Mouse (Mus musculus) limb, embryonic 15.5 days (tissue): Measurements from ENCODE around the gene Bco2. TPM values are rescaled to one million over a fixed set of nuclear protein-coding genes. Genes with fewer than 3 reads are reported as not detected.

Experiments used
- ATAC-seq: fragments of 200-750 bp; cut with Nextera tagmentation; 2 replicates; pipeline ENCODE4 v1.8.0; 2017; ENCODE audit warnings: low read depth, moderate TSS enrichment; ENCODE audit not compliant: insufficient number of reproducible peaks, low FRiP score, low TSS enrichment
- H3K27ac ChIP-seq: fragments of 300-500 bp; sonication (generic); 2 replicates; pipeline ENCODE4 v1.5.1; 2015; ENCODE audit warnings: moderate library complexity, mild to moderate bottlenecking, inconsistent platforms
- H3K27me3 ChIP-seq: fragments of 300-500 bp; sonication (generic); 2 replicates; pipeline ENCODE4 v1.6.1; 2015; ENCODE audit warnings: inconsistent platforms
- H3K36me3 ChIP-seq: fragments of 300-500 bp; sonication (generic); 2 replicates; pipeline ENCODE4 v1.6.1; 2015; ENCODE audit warnings: inconsistent platforms
- H3K4me1 ChIP-seq: fragments of 300-500 bp; sonication (generic); 2 replicates; pipeline ENCODE4 v1.6.1; 2015; ENCODE audit warnings: inconsistent platforms
- H3K4me2 ChIP-seq: fragments of 300-500 bp; sonication (generic); 2 replicates; pipeline ENCODE4 v1.6.1; 2015; ENCODE audit warnings: mild to moderate bottlenecking, inconsistent platforms
- H3K4me3 ChIP-seq: fragments of 300-500 bp; sonication (generic); 2 replicates; pipeline ENCODE4 v1.5.1; 2015; ENCODE audit warnings: mild to moderate bottlenecking, inconsistent platforms
- H3K9ac ChIP-seq: fragments of 300-500 bp; sonication (generic); 2 replicates; pipeline ENCODE4 v1.6.1; 2015; ENCODE audit warnings: inconsistent platforms
- H3K9me3 ChIP-seq: fragments of 300-500 bp; sonication (generic); 2 replicates; pipeline ENCODE4 v1.6.1; 2016; ENCODE audit warnings: inconsistent platforms
- WGBS: fragments of 180-500 bp; shearing (Covaris S2); methylation state at CpG from one replicate; pipeline ENCODE4 v1.1.7; 2015; 5-methylcytosine and 5-hydroxymethylcytosine counted together
- polyA plus RNA-seq: library from polyadenylated mRNA; unstranded; fragments of >200 nt; fragmentation: Nextera tagmentation; extraction: Ambion mirVana; gene quantifications from 2 replicates; pipeline ENCODE4 v1.2.1, GENCODE M21; 2015

Gene Bco2
- polyA plus RNA-seq, 1 experiment from 2014 or later, result 0.49 TPM

- Histone ChIP-seq H3K9me3 (no peaks in the 10 kb centered on the region), H3K27ac (no peak overlapping the region), H3K4me3 (peak overlapping the region; percentile 31), H3K4me2 (peak overlapping the region; percentile 36; the same call in 1 of the 2 replicates), H3K4me1 (peaks cover 3% of the 10 kb centered on the region; the same call in 1 of the 2 replicates), H3K27me3 (no peaks in the 10 kb centered on the region), H3K9ac (no peak overlapping the region), H3K36me3 (no peaks in the 10 kb centered on the region)
- 65% methylated on average over 15 of the region's 15 CpGs for WGBS
- no peak for ATAC-seq
Observed at GRCm38 (mm10) chr9:50500467-50500973, 54.5 kb downstream of the Bco2 start.

DNA sequence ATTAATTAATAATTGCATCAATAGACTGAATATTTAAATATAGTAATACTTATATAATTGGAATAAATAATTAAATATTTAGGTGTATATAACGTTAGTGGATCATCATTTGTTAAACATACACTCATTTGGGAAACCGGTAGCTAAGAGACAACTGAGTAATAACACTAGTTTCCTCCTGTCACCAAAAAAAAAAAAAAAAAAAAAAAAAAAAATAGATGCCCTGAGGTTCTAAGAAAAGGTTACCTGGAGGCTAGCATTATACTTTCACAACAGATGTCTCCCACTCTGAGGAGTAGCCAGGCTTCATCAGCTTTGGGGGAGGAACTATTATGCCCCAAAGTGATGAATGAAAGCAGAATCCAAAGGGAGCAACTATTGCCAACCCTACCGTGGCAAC lies 55.2 kb downstream of the Bco2 start:
- H3K9ac ChIP-seq, result no peak overlapping the region
- H3K4me2 ChIP-seq, result no peak overlapping the region
- no peaks in the 10 kb centered on the region for H3K9me3 ChIP-seq
- no peak overlapping the region for H3K27ac ChIP-seq
- H3K4me1 ChIP-seq, result peaks cover 3% of the 10 kb centered on the region; the same call in 1 of the 2 replicates
- H3K4me3 ChIP-seq, result no peak overlapping the region
- no peaks in the 10 kb centered on the region for H3K27me3 ChIP-seq
- whole genome bisulfite sequencing, result 83% methylated on average over 3 of the region's 3 CpGs
- ATAC-seq, result no peak
- no peaks in the 10 kb centered on the region for H3K36me3 ChIP-seq

DNA sequence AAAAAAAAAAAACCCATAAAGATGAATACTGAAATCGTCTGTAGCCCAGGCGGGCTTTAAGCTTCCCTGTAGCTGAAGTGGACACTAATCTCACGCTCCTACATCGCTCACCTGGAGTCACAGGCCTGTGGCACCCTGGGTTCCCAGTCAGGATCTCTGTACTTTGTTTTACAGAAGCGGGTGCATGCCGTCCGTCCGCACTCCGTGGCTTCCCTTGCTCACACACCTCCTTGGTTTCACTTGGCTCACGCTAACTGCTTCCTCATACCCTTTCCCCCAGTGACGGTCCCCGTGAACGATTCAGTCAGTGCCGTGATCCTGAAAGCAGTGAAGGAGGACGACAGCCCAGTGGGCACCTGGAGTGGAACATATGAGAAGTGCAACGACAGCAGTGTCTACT lies 56.2 kb downstream of the Bco2 start:
- no peaks in the 10 kb centered on the region for H3K36me3 ChIP-seq
- no peak overlapping the region for H3K27ac ChIP-seq
- no peak overlapping the region for H3K9ac ChIP-seq
- WGBS, result 76% methylated on average over 16 of the region's 16 CpGs
- H3K4me1 ChIP-seq, result peaks cover 3% of the 10 kb centered on the region; the same call in 1 of the 2 replicates
- H3K4me2 ChIP-seq, result no peak overlapping the region
- no peaks in the 10 kb centered on the region for H3K27me3 ChIP-seq
- ATAC-seq, result no peak
- H3K9me3 ChIP-seq, result no peaks in the 10 kb centered on the region
- H3K4me3 ChIP-seq, result no peak overlapping the region

DNA sequence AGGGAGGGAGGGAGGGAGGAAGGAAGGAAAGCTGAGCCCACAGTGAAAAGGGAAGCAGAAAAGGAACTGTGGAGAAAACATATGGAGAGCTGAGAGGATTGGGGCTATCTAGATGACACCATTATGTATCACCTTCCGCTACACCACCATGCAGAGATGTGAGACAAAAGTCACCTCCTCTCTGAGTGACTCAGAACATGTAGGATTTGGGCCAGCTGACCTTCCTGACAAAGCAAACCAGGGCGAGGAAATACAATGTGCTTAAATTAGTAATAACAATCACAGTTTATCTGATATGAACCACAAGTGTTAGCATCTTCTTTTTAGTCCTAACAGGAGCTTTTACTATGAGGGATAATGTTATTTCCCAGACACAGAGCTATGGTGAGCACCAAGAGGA lies 57.4 kb downstream of the Bco2 start:
- WGBS, result 83% methylated on average over 2 of the region's 2 CpGs
- ATAC-seq, result no peak
- H3K27ac ChIP-seq, result no peak overlapping the region

GRCm38 (mm10) chr9:50497076-50497475 lies 57.9 kb downstream of the Bco2 start:
- no peak for ATAC-seq
- WGBS, result 41% methylated on average over 6 of the region's 6 CpGs
- Histone ChIP-seq H3K4me2 (no peak overlapping the region), H3K9me3 (no peaks in the 10 kb centered on the region), H3K27ac (no peak overlapping the region), H3K27me3 (no peaks in the 10 kb centered on the region), H3K9ac (no peak overlapping the region), H3K4me3 (no peak overlapping the region), H3K4me1 (peaks cover 3% of the 10 kb centered on the region; the same call in 1 of the 2 replicates), H3K36me3 (no peaks in the 10 kb centered on the region)

More for the DNA sequence above, 57.4 kb downstream of the Bco2 start:
- Histone ChIP-seq H3K9ac (no peak overlapping the region), H3K36me3 (no peaks in the 10 kb centered on the region), H3K4me3 (no peak overlapping the region), H3K4me1 (peaks cover 3% of the 10 kb centered on the region; the same call in 1 of the 2 replicates), H3K9me3 (no peaks in the 10 kb centered on the region), H3K4me2 (no peak overlapping the region), H3K27me3 (no peaks in the 10 kb centered on the region)

GRCm38 (mm10) chr9:50496546-50496945 lies 58.4 kb downstream of the Bco2 start:
- Histone ChIP-seq H3K27me3 (no peaks in the 10 kb centered on the region), H3K4me2 (no peak overlapping the region), H3K4me1 (peaks cover 3% of the 10 kb centered on the region; the same call in 1 of the 2 replicates), H3K9ac (no peak overlapping the region), H3K4me3 (no peak overlapping the region), H3K36me3 (no peaks in the 10 kb centered on the region), H3K9me3 (no peaks in the 10 kb centered on the region), H3K27ac (no peak overlapping the region)
- WGBS, result 20% methylated on average over 6 of the region's 6 CpGs
- no peak for ATAC-seq

DNA sequence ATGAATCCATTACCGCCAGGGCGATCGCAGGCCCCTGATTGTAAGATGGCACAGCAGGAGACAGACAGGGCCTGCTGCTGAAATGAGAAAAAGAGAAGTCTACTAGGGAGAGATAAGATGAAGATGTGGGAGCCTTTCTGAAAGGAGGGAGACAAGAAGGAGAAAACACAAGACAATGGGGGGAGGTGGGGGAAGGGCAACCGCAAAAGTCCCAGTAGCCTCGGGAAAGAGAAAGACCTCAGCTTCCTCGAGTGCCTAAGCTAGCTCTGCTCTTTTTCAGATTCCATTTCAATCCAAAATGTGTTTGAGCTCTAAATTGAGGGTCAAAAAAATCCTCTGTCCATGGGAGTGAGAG lies 58.9 kb downstream of the Bco2 start:
- Histone ChIP-seq H3K4me2 (no peak overlapping the region), H3K9me3 (no peaks in the 10 kb centered on the region), H3K4me1 (peaks cover 3% of the 10 kb centered on the region; the same call in 1 of the 2 replicates), H3K27me3 (no peaks in the 10 kb centered on the region), H3K9ac (no peak overlapping the region), H3K36me3 (no peaks in the 10 kb centered on the region), H3K4me3 (no peak overlapping the region), H3K27ac (no peak overlapping the region)
- WGBS, result 61% methylated on average over 6 of the region's 6 CpGs
- no peak for ATAC-seq

GRCm38 (mm10) chr9:50495405-50496150 lies 59.4 kb downstream of the Bco2 start:
- H3K4me2 ChIP-seq, result no peak overlapping the region
- H3K4me1 ChIP-seq, result peaks cover 3% of the 10 kb centered on the region; the same call in 1 of the 2 replicates
- no peak for ATAC-seq
- H3K36me3 ChIP-seq, result no peaks in the 10 kb centered on the region
- H3K27ac ChIP-seq, result no peak overlapping the region
- WGBS, result 81% methylated on average over 10 of the region's 10 CpGs
- no peaks in the 10 kb centered on the region for H3K9me3 ChIP-seq
- H3K9ac ChIP-seq, result no peak overlapping the region
- no peak overlapping the region for H3K4me3 ChIP-seq
- H3K27me3 ChIP-seq, result no peaks in the 10 kb centered on the region

DNA sequence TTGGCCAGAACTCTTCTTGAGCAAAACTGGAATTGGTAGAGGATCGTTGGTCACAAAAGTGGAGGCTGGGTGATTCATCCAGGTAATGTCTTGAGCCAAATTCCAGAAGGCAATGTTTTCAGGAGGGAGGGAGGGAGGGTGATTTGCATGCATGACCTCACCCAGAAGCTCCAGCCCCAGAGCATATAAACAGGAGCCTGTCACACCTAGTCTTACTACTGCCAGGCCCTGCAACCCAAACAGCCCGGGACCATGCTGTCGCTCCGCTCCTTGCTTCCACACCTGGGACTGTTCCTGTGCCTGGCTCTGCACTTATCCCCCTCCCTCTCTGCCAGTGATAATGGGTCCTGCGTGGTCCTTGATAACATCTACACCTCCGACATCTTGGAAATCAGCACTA lies 60.7 kb downstream of the Bco2 start, which contains the start of gene Plet1:
Gene Plet1 (plus strand): TSS at position 215 of the 400 bp plus-strand sequence.
- H3K4me2 ChIP-seq, result no peak within 1 kb of the TSS
- 75% methylated on average over 6 of the region's 6 CpGs for WGBS
- peaks cover 3% of the 10 kb centered on the region; the same call in 1 of the 2 replicates for H3K4me1 ChIP-seq
- no peak within 1 kb of the TSS for H3K9ac ChIP-seq
- no peaks in the 10 kb centered on the region for H3K36me3 ChIP-seq
- H3K27ac ChIP-seq, result no peak within 1 kb of the TSS
- no peak for ATAC-seq
- no peak within 1 kb of the TSS for H3K4me3 ChIP-seq
- no peaks in the 10 kb centered on the region for H3K27me3 ChIP-seq
- H3K9me3 ChIP-seq, result no peaks in the 10 kb centered on the region

- Histone ChIP-seq H3K4me1 (peaks cover 3% of the 10 kb centered on the region; the same call in 1 of the 2 replicates), H3K36me3 (no peaks in the 10 kb centered on the region), H3K27ac (no peak overlapping the region), H3K27me3 (no peaks in the 10 kb centered on the region), H3K9ac (no peak overlapping the region), H3K9me3 (no peaks in the 10 kb centered on the region), H3K4me3 (no peak overlapping the region), H3K4me2 (no peak overlapping the region)
- 72% methylated on average over 2 of the region's 2 CpGs for WGBS
- ATAC-seq, result no peak
Observed at GRCm38 (mm10) chr9:50493777-50494176, 61.2 kb downstream of the Bco2 start.

DNA sequence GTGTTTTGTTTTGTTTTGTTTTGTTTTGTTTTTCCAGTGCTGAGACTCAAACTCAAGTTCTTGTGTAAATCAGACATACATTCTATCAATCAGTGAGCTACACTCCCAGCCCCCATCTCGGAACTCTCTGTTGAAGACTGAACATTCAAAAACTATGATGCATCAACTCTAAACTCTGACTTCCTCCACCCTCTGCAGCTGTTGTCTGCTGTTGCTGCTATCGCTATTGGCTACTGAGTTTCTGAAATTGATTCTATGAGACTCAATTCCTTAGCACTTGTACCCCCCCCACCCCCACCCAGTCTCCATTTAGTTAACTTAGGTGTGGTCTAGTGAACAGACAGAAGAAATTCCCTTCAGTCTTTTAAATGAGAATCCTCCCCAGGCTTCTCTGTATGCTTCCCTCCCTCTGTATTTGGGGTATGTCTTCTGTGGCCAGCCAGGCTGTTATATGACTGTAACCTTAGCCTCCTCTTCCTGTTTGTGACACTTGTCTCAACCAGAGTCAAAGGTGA lies 63.4 kb downstream of the Bco2 start:
- H3K4me3 ChIP-seq, result no peak overlapping the region
- no peak overlapping the region for H3K27ac ChIP-seq
- peaks cover 3% of the 10 kb centered on the region; the same call in 1 of the 2 replicates for H3K4me1 ChIP-seq
- H3K9ac ChIP-seq, result no peak overlapping the region
- WGBS, result 70% methylated on average over 2 of the region's 2 CpGs
- ATAC-seq, result no peak
- H3K36me3 ChIP-seq, result no peaks in the 10 kb centered on the region
- H3K9me3 ChIP-seq, result no peaks in the 10 kb centered on the region
- no peak overlapping the region for H3K4me2 ChIP-seq
- no peaks in the 10 kb centered on the region for H3K27me3 ChIP-seq

DNA sequence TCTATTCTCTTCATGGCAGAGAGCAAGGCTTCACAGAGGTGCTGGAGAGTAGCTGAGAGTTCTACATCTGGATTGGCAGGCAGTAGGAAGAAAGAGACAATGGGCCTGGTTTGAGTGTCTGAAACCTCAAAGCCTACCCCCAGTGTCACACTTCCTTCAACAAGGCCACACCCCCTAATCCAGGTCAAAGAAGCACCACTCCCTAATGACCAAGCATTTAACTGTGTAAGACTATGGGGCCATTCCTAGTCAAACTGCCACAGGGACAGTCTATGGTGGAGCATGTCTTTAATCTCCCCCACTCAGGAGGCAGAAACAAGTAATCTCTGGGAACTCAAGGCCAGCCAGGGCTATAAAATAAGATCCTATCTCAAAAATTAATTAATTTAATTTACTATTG lies 64.1 kb downstream of the Bco2 start:
- no peak overlapping the region for H3K27ac ChIP-seq

More for the DNA sequence above, 64.1 kb downstream of the Bco2 start:
- H3K4me1 ChIP-seq, result peaks cover 2% of the 10 kb centered on the region; the same call in 1 of the 2 replicates
- no peak overlapping the region for H3K9ac ChIP-seq
- H3K36me3 ChIP-seq, result no peaks in the 10 kb centered on the region
- no peak overlapping the region for H3K4me3 ChIP-seq
- no peak overlapping the region for H3K4me2 ChIP-seq
- H3K27me3 ChIP-seq, result no peaks in the 10 kb centered on the region
- ATAC-seq, result no peak
- no peaks in the 10 kb centered on the region for H3K9me3 ChIP-seq
